Mouse (Mus musculus) lung, postnatal 0 days (tissue): Measurements from ENCODE around the gene Upk2. TPM values are rescaled to one million over a fixed set of nuclear protein-coding genes. Genes with fewer than 3 reads are reported as not detected.
"Not testable (repeated sequence)": the region's sequence is repeated elsewhere in the genome, so short reads cannot be mapped to it uniquely, and the experiment has no call there.

ENCODE experiments used
- ATAC-seq: fragments of 200-750 bp; cut with Nextera tagmentation; 2 replicates; pipeline ENCODE4 v1.8.0; 2017; ENCODE audit warnings: moderate library complexity
- DNase-seq: peaks from one replicate; pipeline ENCODE4 v3.0.0-alpha.2; 2016; ENCODE audit warnings: low spot score
- H3K27ac ChIP-seq: fragments of 300-500 bp; sonication (generic); 2 replicates; pipeline ENCODE4 v1.5.1; 2014; ENCODE audit warnings: antibody characterized with exemption, mild to moderate bottlenecking, low read length, mixed read lengths
- H3K27me3 ChIP-seq: fragments of 300-500 bp; sonication (generic); replicated peaks from 2 replicates; pipeline ENCODE4 v1.6.1; 2014; ENCODE audit warnings: low read length, mixed read lengths; ENCODE audit not compliant: insufficient read depth
- H3K36me3 ChIP-seq: fragments of 300-500 bp; sonication (generic); 2 replicates; pipeline ENCODE4 v1.6.1; 2014; ENCODE audit warnings: low read length, mixed read lengths; ENCODE audit not compliant: insufficient read depth
- H3K4me1 ChIP-seq: fragments of 300-500 bp; sonication (generic); 2 replicates; pipeline ENCODE4 v1.6.1; 2014; ENCODE audit warnings: antibody characterized with exemption, low read depth, low read length, mixed read lengths; ENCODE audit not compliant: insufficient read depth
- H3K4me2 ChIP-seq: fragments of 300-500 bp; sonication (generic); replicated peaks from 2 replicates; pipeline ENCODE4 v1.6.1; 2014; ENCODE audit warnings: low read depth, mild to moderate bottlenecking, low read length, moderate library complexity, mixed read lengths
- H3K4me3 ChIP-seq: fragments of 300-500 bp; sonication (generic); 2 replicates; pipeline ENCODE4 v1.5.1; 2014; ENCODE audit warnings: low read depth, low read length
- H3K9ac ChIP-seq: fragments of 300-500 bp; sonication (generic); replicated peaks from 2 replicates; pipeline ENCODE4 v1.6.1; 2014; ENCODE audit warnings: low read depth, mild to moderate bottlenecking
- H3K9me3 ChIP-seq: fragments of 300-500 bp; sonication (generic); 2 replicates; pipeline ENCODE4 v1.6.1; 2016; ENCODE audit warnings: low read length, mixed read lengths
- CTCF ChIP-seq: IDR thresholded peaks from 2 replicates; pipeline ENCODE4 v1.5.1; 2016; ENCODE audit warnings: antibody characterized with exemption, mild to moderate bottlenecking
- EP300 ChIP-seq: IDR thresholded peaks from 2 replicates; pipeline ENCODE4 v1.6.1; 2016; ENCODE audit warnings: antibody characterized with exemption, mild to moderate bottlenecking, control low read depth
- WGBS: fragments of 180-500 bp; shearing (Covaris S2); extraction: QIAGEN DNeasy Blood & Tissue Kit; methylation state at CpG from one replicate; pipeline ENCODE4 v1.1.7; 2014; 5-methylcytosine and 5-hydroxymethylcytosine counted together
- polyA plus RNA-seq: library from polyadenylated mRNA; unstranded; fragments of >200 nt; fragmentation: Nextera tagmentation; extraction: Ambion mirVana; gene quantifications from 2 replicates; pipeline ENCODE4 v1.2.1, GENCODE M21; 2015

Upk2 gene
- polyA plus RNA-seq, 1 experiment from 2014 or later: 2.3 TPM

GRCm38 (mm10) chr9:44423576-44423975, 31.2 kb downstream of the Upk2 start:
- H3K4me3 ChIP-seq: no peak overlapping the region
- H3K9me3 ChIP-seq: no peaks in the 10 kb centered on the region
- no peak for DNase-seq
- H3K4me1 ChIP-seq: no peaks in the 10 kb centered on the region
- no peak for TF ChIP-seq EP300
- TF ChIP-seq CTCF: no peak
- H3K4me2 ChIP-seq: no peak overlapping the region
- H3K27me3 ChIP-seq: no peaks in the 10 kb centered on the region
- H3K36me3 ChIP-seq: no peaks in the 10 kb centered on the region
- no peak for ATAC-seq
- 71% methylated on average over 4 of the region's 4 CpGs for WGBS
- no peak overlapping the region for H3K27ac ChIP-seq
- H3K9ac ChIP-seq: no peak overlapping the region

DNA sequence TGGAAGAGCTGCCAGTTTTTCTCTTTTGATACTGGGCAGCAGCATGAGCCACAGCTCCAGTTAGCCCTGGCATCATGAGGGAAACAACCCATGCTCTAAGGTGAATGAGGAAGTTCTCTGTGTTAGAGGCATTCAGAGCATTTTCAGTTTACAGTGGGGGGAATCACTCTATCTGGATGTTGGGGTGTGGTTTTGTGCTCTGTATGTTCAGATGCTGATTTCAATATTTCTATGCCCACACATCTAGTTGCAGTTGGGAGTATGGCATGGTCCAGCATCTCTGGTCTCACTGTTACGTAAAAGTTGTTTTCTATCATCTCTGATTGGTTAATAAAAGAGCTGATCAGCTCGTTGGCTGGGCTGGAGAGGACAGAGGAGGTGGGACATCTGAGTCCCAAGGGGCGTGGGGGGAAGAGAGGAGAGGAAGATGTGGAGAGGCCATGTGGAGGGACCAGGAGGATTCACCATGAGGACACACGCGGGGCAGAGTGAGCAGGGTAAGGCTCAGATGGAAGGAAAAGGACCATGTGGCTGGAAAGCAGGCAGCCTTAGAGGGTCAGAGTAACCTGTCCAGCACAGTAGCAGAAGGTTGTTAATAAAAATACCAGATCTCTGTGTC, 34.4 kb downstream of the Upk2 start:
- WGBS: 61% methylated on average over 5 of the region's 5 CpGs
- TF ChIP-seq EP300 (no peak), CTCF (no peak)
- Histone ChIP-seq H3K9me3 (no peaks in the 10 kb centered on the region), H3K4me1 (peaks cover 8% of the 10 kb centered on the region; the same call in 1 of the 2 replicates), H3K9ac (no peak overlapping the region), H3K4me2 (no peak overlapping the region), H3K27ac (no peak overlapping the region), H3K36me3 (no peaks in the 10 kb centered on the region), H3K4me3 (no peak overlapping the region), H3K27me3 (no peaks in the 10 kb centered on the region)
- ATAC-seq: no peak
- DNase-seq: no peak

DNA sequence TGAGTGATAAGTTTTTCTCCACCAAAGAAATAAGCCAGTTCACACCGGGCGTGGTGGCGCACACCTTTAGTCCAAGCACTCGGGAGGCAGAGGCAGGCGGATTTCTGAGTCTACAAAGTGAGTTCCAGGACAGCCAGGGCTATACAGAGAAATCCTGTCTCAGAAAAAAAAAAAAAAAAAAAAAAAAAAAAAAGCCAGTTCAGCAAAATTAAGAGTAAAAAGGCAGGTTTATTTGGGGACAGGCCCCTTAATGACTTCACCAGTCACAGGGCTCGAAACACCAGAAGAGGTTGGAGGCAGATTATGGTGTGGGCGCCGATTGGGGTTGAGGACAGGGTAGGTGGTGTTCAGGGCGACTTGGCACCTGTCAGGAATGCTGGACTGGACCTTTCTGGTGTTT, 35.0 kb downstream of the Upk2 start:
- H3K4me3 ChIP-seq, H3K27me3 ChIP-seq, H3K4me2 ChIP-seq, H3K9ac ChIP-seq, DNase-seq, H3K4me1 ChIP-seq, H3K36me3 ChIP-seq, ATAC-seq, H3K27ac ChIP-seq, H3K9me3 ChIP-seq: not testable (repeated sequence)
- 91% methylated on average over 9 of the region's 9 CpGs for WGBS

DNA sequence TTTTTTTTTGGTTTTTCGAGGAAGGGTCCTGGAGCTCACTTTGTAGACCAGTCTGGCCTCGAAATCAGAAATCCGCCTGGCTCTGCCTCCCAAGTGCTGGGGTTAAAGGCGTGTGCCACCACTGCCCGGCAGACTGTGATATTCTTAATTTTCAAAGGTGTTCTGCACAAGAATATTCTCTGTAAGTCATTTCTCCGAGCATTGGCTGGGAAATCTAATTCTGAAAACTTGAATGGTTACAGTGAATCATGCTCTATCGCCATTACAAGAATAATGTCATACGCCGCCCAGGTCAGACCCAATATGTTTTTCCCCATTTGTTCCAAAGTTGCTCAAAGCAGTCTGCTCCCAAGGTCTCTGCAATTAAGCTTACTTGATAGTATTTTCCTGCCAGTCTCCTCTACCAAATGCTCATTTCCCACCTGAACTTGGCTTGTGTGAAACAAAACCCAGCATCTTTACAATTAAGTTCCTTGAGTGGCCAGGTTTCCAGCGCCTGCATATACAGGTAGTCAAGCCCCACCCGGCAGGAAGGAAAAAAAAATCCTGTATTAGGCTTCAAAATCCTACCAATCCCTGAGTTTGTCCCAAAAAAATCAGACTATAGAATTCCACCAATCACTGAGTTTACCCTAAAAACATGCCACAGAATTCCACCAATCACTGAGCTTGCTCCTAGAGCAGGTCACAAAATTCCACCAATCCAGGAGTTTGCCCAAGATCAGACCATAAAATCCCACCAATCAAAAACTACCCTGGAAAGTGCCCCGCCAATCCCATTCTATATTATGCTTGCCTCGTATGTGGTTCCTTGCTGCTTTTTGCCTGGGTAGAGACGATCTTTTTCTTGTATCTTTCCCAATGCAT, 36.0 kb downstream of the Upk2 start, which contains the start of gene Ccdc84:
Gene Ccdc84 (minus strand): TSS at position 51 of the 867 bp plus-strand sequence.
- Histone ChIP-seq H3K27me3 (no peaks in the 10 kb centered on the region), H3K36me3 (no peaks in the 10 kb centered on the region; the same call in 1 of the 2 replicates), H3K9ac (peak within 1 kb of the TSS; percentile 53), H3K4me1 (peaks cover 8% of the 10 kb centered on the region; the same call in 1 of the 2 replicates), H3K27ac (peak within 1 kb of the TSS; percentile 78), H3K9me3 (no peaks in the 10 kb centered on the region), H3K4me3 (peak within 1 kb of the TSS; percentile 77), H3K4me2 (peak within 1 kb of the TSS; percentile 87)
- DNase-seq (no peak), ATAC-seq (no peak)
- TF ChIP-seq EP300: no peak
- no peak for TF ChIP-seq CTCF
- WGBS: 75% methylated on average over 14 of the region's 14 CpGs

GRCm38 (mm10) chr9:44417892-44418363, 36.8 kb downstream of the Upk2 start:
- peak; percentile 86 for TF ChIP-seq CTCF
- no peak for TF ChIP-seq EP300
- Histone ChIP-seq H3K27me3 (no peaks in the 10 kb centered on the region), H3K27ac (peak overlapping the region; percentile 78), H3K4me3 (peak overlapping the region; percentile 77), H3K9ac (peak overlapping the region; percentile 53), H3K4me1 (peaks cover 8% of the 10 kb centered on the region; the same call in 1 of the 2 replicates), H3K4me2 (peak overlapping the region; percentile 87), H3K9me3 (no peaks in the 10 kb centered on the region), H3K36me3 (no peaks in the 10 kb centered on the region; the same call in 1 of the 2 replicates)
- WGBS: under 1% methylated on average over 38 of the region's 38 CpGs
- DNase-seq: peak; percentile 96
- peak; percentile 99 for ATAC-seq
